Mouse (Mus musculus): Measurements from ENCODE around the gene Pknox1.
"Not testable (repeated sequence)": the region's sequence is repeated elsewhere in the genome, so short reads cannot be mapped to it uniquely, and the experiment has no call there.

The Pknox1 gene

GRCm38 (mm10) chr17:31549389-31549788 lies 15.1 kb upstream of the Pknox1 start:
- in situ Hi-C loops (cut with MboI; ENCODE audit: unreplicated experiment in 2 of 2) = no loop called here

DNA sequence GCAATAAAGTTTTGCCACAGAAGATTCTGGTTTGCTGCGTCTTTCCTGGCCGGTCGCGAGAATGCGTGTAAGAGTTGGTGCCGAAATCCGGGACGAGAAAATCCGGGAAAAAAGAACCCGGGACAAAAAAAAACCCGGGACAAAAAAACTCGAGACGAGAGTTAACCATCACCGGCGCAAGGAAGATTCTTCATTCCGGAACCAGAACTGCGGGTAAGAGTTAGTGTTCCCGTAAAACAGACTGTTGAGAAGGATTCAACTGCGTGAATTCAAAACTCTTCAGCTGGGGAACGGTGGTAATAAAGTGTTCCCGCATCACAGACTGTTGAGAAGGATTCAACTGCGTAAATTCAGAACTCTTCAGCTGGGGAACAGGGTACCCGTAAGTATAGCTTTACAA lies 11.9 kb upstream of the Pknox1 start:
- in situ Hi-C loops (cut with MboI; ENCODE audit: unreplicated experiment in 2 of 2) = not testable (repeated sequence)

GRCm38 (mm10) chr17:31556253-31556652 lies 8.3 kb upstream of the Pknox1 start:
- in situ Hi-C loops (cut with MboI; ENCODE audit: unreplicated experiment in 2 of 2) = no loop called here

DNA sequence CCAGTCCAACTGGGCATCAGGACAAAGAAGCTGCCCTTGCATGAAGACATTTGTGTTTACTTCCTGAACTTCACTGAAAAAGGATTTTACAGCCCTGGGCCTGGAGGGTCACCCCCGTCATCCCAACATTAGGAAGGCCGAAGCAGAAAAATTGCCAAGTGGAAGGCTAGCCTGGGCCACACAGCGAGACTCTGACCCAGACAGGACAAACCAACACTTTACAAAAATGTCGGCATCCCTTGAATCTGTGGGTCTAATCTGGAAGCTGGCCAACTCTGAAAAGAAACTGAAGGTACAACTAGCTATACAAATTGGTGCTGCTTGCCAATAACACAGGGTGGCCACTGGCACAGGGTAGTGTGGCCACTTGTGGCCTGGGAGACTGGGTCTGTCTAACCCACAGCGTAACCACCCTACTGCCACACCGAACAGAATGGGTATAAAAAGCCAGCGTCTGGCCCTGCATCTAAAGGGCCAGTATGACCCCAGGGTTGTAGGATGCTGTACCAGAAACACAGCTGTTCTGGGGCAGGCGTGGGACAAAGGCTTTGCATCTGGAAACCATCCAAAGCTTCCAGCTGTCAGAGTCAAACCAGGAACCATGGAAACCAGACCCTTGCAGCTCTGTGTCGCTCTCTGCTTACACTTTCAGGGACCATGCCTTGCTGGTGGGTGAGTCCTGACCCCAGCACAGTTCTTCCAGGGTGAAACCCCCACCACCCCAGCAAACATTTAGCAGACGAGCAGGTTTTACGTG lies 7.2 kb upstream of the Pknox1 start:
- in situ Hi-C loops (cut with MboI; ENCODE audit: unreplicated experiment in 2 of 2) = no loop called here

DNA sequence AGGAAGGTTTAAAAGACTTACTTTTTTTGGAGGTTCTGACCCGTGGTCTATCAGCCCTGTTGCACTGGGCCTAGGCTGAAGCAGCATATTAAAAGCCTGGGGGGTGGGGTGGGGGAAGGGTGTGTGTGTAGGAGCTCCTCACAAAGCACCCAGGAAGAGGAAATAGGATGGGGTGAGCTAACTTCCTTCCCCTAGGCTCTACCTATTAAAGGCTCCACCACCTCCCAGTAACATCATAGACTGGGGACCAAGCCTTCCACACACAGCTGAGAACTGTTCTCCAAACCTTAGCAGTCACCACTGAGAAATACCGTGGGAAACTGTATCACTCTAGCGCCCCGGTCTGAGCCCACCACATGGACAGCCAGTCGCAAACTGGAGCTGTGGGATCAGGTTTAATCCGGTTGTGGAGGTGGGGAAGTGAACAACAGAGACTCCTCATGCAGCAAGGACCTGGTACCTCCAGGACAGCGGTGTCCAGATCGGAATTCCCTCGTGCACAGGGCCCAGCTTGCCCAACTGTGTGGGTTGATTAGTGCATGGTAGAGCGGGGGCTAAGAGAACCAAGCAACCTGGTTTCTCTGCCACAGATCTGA lies 6.5 kb upstream of the Pknox1 start:
- in situ Hi-C loops (cut with MboI; ENCODE audit: unreplicated experiment in 2 of 2) = no loop called here

DNA sequence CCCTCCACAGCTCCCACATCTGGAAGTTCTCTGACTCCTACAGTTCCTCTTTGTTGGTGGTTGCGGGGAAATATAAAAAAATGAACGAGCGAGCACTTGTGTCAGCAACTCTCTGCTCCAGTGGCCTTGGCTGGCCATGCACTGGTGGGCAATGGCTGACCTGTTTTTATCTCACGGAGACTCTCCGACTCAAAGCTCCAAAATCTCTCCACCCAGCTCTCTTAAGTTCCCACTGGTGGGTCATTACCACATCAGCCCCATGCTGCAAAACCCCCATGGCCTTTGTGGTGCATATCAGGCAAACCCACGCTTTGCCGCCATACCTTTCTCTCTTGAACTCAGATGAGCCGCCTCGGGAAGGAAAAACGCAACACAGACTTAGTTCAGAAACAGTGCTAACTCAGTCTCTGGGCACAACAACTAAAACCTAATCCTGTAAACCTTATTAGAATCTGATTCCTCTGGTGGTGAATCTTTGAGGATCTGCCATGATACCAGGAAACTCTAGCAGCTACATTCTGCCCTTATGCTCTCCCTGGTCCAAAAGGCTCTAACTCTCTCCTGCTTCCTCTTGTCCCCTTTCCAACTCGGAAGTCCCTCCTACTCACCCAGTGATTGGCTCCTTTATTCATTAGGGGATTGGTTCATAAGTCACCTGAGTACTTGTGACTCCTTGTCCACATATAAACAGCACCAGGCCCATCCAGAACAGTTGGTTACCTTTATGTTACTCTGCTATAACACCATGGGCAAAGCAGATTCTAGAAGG lies 5.3 kb upstream of the Pknox1 start:
- in situ Hi-C loops (cut with MboI; ENCODE audit: unreplicated experiment in 2 of 2) = no loop called here

GRCm38 (mm10) chr17:31563632-31564014 lies 911 bp upstream of the Pknox1 start:
- in situ Hi-C loops (cut with MboI; ENCODE audit: unreplicated experiment in 2 of 2) = loop anchor here in 1 of 2 experiments (5.0 kb wide), 1 partner anchor 46 kb away; the partner anchor contains the start of gene Wdr4

- in situ Hi-C loops (cut with MboI; ENCODE audit: unreplicated experiment in 2 of 2) = loop anchor here in 1 of 2 experiments (5.0 kb wide), 1 partner anchor 47 kb away; the partner anchor contains the start of gene Wdr4
Measured at GRCm38 (mm10) chr17:31564858-31565140, 265 bp downstream of the Pknox1 start.

DNA sequence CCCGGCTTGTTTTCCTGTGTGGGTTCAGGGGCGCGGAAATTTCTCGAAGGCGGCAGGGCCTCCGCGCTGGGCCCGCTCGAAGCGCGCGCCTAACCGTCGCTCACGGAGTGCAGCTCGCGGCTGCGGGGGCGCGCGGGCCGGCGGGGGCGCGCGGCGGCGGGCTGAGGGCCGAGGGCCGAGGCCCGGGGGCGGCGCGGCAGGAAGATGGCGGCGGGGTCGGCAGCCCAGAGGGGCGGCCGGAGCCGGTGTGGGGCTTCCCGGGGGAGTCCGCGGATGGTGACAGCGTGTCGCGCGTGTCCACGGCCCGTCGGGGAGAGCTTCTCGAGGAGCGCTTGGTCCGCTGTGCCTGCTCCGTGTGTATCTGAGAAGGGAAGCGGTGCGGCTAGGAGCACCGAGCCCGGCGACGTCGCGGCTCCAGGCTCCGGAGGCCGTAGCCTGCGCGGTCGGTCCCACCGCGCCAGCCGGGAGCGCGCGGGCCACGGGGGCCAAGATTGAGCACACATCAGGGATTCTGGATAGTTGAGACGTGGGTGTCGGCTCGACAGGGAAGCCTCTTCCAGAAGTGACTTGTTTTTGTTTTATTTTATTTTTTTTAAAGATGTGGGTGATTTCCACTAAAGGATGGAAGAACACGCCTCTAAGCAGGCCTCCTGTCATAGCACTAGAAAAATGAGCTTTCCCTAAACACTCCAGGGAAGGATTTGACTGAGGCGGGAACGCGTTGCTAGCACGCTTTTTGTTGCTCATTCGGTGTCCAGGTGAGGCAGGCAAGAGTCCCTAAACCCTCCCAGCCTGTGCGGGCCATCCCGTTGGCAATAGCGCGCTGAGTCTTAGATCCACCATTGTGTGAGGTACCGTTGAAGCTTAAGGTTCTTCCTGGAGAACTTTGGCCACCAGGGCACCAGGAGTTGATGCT lies 865 bp downstream of the Pknox1 start:
- in situ Hi-C loops (cut with MboI; ENCODE audit: unreplicated experiment in 2 of 2) = no loop called here

DNA sequence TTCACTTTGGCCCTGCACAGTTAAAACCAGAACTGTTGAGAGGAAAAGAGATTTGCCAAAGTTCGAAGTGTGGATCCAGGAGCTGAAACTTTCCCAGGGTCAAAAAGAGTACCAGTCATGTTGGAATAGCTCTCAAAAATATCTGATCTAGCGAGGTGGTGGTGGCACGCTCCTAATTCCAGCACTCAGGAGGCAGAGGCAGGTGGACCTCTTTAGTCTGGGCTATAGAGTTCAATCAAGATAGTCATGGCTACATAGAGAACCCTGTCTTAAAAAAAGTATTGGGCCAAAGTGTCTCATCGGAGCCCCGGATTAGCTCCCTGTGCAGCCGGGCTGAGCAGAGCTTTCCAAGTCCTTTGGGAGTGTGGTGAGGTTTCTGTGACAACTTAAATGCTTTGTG lies 1.7 kb downstream of the Pknox1 start:
- in situ Hi-C loops (cut with MboI; ENCODE audit: unreplicated experiment in 2 of 2) = no loop called here

DNA sequence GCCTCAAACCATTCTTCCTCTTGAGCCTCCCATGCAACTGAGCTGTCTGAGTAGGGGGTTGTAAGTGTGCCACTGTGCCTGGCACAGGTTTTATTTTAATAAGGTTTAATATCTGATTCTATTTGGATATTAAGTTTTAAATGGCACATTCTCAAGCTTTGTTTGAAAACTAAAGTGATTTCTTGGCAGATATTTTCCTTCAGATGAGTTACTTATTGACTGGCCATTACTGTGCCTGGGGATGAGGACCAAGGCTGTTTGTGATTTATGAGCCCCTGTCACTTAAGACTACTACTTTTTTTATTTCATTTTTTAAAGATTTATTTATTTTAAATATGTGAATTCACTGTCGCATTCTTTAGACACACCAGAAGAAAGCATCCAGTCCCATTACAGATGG lies 5.2 kb downstream of the Pknox1 start:
- in situ Hi-C loops (cut with MboI; ENCODE audit: unreplicated experiment in 2 of 2) = no loop called here

DNA sequence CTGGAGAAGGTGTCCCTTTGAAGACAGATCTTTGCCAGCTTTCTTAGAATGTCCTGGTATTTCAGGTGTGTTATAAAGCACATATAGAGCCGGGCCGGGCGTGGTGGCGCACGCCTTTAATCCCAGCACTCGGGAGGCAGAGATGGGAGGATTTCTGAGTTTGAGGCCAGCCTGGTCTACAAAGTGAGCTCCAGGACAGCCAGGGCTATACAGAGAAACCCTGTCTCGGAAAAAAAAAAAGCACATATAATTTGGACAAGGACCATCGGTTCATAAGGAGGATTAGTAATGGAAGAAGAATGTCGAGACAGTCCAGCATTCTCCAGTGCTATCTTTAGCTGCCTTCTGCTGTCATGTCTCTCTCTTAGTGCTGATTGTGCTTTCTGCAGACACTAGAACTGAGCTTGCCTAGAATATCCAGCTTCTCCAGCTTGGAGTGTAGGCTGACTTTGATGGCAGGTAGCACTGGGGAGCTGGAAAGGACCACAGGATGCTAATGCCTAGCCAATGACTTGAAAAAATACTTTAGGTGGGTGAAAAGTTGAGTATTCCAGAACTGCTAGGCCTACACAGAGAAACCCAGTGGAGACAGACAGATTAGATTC lies 5.9 kb downstream of the Pknox1 start:
- in situ Hi-C loops (cut with MboI; ENCODE audit: unreplicated experiment in 2 of 2) = no loop called here

DNA sequence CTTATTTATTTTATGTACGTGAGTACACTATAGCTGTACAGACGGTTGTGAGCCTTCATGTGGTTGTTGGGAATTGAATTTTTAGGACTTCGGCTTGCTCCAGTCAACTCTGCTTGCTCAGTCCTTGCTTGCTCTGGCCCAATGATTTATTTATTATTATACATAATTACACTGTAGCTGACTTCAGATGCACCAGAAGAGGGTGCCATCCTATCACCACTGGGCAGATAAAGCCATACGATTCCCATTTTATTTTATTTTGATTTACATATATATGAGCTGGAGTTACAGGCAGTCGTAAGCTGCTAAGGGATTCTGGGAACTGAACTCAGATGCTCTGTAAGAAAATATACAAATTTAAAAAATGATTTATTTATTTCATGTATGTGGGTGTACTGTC lies 7.2 kb downstream of the Pknox1 start:
- in situ Hi-C loops (cut with MboI; ENCODE audit: unreplicated experiment in 2 of 2) = no loop called here

DNA sequence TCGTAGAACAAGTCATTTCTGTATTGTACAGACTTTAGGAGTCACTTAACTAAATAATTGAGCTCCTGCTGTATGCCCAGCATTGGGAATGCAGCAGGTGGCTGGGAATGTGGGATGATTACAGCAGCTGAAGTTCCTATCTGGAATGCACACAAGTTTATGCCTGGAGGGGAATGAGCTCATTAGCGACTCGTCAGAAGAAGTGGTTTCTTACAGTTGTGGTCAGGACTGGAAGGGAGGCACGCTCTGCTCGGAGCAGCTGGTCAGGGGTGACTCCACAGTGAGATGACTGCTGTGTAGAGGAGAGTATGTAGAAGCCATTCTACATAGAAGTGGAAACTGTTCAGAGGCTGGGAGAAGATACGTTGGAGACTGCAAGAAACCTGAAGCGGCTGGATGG lies 10.1 kb downstream of the Pknox1 start:
- in situ Hi-C loops (cut with MboI; ENCODE audit: unreplicated experiment in 2 of 2) = no loop called here

DNA sequence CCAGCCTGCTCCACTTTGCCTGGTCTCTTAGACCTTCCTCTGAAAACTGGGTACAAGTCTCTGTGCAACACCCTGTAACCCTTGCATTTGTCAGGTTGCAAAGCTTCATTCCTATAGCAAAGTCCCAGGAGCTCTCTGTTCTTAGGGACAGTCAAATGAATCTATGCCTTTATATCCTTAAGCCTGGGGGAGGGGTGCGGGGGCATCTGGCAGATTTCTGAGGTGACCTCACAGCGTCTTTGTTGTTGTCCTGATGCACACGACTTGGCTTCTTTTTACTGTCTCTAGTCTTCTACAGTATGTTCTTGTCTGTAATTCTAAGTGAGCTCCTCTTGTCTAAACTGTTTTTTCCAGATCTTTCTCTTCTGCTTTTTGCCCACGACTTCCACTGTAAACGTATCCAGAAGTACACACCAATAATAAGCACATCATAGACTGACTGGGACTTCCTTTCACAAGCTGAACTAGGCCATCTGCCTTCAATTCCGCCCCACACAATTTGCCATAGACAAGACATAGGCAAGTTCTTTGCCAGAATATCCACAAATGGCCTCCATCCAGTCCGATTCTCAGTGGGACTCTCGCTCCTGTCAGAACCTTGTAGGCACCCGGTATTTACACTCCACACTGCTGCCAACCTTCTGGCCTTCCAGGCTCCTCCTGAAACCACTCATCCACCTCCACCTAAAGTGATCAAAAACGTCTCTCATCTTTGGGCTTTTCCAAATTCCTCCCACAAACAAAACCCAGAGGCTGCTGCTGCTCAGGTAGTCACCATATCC lies 12.1 kb downstream of the Pknox1 start:
- in situ Hi-C loops (cut with MboI; ENCODE audit: unreplicated experiment in 2 of 2) = no loop called here

DNA sequence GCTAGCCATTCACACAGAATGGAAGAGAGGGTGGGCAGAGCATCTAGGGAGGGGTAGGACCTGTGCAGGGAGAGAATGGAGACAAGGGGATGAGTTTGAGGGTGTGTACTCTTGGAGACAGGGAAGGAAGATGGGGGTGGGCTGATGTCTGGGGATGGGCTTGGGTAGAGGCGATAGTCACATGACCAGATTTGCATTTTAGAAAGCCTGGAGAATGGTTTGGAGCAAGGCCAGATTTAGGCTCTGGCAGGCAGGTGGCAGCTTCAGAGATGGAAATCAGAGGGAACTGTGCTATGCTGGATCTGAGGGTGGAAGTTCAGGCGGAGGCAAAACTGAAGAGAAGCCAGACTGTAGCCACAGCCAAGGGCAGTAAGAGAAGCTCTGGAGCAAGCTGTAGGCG lies 15.8 kb downstream of the Pknox1 start:
- in situ Hi-C loops (cut with MboI; ENCODE audit: unreplicated experiment in 2 of 2) = no loop called here

- in situ Hi-C loops (cut with MboI; ENCODE audit: unreplicated experiment in 2 of 2) = no loop called here
Measured at GRCm38 (mm10) chr17:31583185-31583584, 18.7 kb downstream of the Pknox1 start.

GRCm38 (mm10) chr17:31583781-31584180 lies 19.2 kb downstream of the Pknox1 start:
- in situ Hi-C loops (cut with MboI; ENCODE audit: unreplicated experiment in 2 of 2) = no loop called here

- in situ Hi-C loops (cut with MboI; ENCODE audit: unreplicated experiment in 2 of 2) = no loop called here
Measured at GRCm38 (mm10) chr17:31588115-31588514, 23.6 kb downstream of the Pknox1 start.

GRCm38 (mm10) chr17:31588726-31589125 lies 24.2 kb downstream of the Pknox1 start:
- in situ Hi-C loops (cut with MboI; ENCODE audit: unreplicated experiment in 2 of 2) = no loop called here

Data from v-Abl transformed pro-B cells (cell line).